Mouse (Mus musculus) cerebellum, postnatal 4 days (tissue): ENCODE measurements around the gene Upp2.
A peak's percentile ranks its signal among the peaks of the same experiment; 100 is the strongest.

Experiments used
- DNase-seq, 2 experiments: peaks; one replicate each; pipeline ENCODE4 v3.0.0; 2022; ENCODE audit warnings: low spot score in 2 of 2, mixed read lengths in 1 of 2

Gene Upp2

DNA sequence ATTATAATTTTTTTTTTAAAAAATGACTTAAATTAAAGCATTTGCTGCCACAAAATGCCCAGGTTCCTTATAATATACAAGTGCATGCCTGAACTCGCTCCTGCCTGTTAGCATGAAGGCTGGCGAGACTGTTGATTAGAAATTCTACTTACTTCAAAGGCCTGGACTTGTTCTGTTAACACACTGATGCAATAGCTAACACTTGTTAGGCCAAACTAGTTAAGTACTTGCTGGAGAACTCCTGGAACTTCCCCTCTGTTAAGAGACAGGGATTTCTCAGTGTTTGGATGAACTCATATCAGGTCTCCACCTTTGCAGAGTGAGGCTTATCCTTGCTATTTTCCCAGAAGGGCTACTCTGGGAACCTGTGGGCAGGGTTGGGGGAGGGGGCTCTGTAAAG, 105.4 kb downstream of the Upp2 start:
- DNase-seq = no peak

DNA sequence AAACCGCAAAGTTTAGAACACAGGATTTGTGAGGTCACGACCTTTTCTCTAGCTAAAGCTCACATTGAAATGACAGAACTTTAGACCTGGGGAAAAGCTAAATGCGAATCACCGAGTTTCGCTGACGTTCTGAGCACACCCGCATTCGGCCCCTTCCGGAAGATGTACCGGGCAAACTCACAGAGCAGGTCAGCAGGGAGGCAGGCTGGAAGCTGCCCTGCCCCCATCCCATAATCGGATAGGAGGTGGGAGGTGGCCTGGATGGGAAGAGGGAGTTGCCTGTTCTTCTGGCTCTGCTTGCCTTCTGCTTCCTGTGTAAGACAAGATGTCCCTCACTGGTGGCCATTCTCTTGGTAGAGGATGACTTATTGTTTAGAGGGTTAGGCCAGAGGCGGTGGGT, 112.9 kb downstream of the Upp2 start:
- no peak for DNase-seq

DNA sequence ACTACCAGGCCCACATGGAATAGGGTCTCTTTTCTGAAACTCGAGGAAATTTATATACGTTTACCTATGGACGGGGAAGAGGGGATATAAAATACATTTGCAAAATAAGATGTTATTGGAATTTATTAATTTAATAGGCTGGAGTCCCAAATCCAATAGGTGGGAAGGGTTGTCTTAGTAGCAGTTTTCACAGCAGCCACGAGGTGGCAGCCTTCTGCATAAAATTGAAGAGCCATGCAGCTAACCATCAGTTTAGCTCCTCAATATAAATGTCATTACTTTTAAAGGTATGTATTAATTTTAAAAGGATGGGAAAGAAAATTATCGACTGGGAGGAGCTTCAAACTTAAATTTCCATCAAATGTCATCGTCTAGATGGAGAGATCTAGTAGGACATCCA, 113.7 kb downstream of the Upp2 start:
- peak; percentile 51 to 69 for DNase-seq

DNA sequence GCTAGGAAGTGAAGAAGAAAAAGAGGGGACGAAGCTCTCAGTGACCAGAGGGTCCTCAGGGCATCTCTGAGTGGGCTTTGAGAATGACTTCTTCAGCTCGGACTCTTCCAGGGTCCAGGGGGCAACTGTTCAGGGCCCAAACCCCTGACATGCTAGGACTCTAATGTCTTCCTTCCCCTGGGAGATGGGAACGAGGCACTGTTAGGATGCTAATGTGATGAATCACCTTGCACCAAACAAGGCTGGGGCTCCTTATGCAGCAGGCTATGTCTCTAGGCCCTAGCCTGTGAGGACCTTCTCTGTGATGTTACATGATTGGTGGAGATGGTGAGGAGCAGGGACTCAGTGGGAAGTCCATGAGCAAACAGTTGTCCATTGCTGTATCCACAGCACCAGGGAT, 114.3 kb downstream of the Upp2 start:
- DNase-seq = no peak

DNA sequence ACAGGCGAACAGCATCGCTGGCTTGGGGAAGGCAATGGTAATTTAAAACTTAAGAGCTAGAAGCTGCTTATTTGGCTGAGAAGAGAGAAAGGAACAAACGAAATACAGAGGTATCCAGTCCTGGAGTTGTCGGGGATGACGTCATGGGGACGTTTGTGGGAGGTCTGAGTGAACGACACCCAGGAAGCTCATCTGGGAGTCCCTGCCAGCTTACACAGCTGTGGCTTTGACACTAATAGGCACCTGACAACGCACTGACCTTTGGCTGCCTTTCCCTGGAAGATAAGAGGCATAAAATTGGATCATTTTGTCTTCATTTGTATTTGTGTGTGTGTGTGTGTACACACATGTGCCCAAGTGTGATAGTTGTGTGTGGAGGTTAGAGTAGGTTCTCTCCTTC, 130.4 kb downstream of the Upp2 start:
- DNase-seq = no peak

DNA sequence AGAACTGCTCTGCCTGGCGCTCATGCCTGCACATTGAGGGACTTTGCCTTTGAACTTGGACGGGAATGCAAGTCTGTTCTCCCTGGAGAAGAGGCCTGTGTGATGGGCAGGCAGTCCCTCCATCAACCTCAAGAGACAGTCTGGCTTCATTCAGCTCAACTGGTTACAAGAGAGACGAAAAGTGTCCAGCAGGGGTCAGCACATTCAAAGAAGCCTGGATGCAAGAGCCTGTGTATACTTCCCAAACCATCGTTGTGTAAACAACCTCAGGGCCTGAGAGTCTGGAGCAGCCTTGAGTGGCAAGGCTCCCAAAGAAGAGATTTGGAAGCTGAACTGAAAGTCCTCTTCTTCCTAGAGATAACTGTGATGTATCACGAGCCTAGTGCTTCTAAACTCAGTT, 132.8 kb downstream of the Upp2 start:
- DNase-seq = peak; percentile 43 to 80

DNA sequence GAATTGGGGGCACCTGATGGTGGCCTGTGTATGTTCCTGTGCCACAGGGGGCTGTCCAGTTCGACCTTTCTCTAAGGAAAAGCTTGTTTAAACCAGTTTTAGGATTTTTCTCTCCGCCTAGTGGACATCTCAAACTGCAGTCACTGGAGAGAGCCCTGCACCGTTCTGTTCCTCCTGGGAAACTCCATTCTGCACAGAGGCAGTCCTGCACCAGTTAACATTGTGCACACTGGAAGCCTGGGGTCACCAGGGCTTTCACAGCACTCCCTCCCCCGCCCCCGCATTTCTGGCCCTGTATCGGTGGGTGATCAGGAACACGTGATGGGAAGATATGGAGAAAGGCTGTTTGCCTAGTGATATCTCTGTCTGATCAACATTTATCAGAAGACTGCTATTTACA, 133.3 kb downstream of the Upp2 start:
- no peak for DNase-seq

DNA sequence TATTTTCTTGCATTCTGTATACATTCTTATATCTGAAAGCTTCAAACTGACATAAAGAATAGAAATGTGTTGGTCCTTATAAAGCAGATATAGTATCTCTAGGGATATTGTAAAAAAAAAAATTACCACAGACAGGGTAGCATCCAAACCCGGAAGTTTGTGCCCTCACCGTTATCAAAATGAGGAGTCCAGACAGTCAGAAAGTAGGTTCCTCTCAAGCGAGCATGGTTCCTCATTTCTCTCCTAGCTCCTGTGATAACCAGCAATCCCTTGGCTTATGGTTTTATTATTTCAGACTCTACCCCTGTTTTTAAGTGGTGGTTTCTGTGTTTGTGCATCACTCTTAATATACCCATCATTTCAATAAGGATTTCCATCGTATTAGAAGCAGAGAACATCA, 134.5 kb downstream of the Upp2 start:
- DNase-seq = no peak

DNA sequence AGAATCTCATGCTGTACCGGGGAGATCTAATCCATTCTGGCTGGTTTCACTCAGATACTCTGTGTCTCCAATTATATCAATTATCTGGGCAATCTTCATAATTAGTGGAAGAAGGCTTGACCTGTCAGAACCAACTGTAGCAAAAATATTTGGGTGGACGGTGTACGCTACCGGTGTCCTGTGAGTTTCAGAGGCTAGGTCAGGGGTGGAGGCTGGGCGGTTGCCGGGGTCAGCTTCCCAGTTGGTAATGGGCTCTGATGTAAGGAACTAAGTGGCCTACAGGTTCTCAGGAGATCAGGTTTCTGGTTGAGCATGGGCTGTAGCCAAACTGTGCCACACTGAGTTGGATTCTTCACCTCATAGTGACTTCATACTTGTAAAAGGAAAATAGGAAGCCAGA, 136.1 kb downstream of the Upp2 start:
- no peak for DNase-seq

DNA sequence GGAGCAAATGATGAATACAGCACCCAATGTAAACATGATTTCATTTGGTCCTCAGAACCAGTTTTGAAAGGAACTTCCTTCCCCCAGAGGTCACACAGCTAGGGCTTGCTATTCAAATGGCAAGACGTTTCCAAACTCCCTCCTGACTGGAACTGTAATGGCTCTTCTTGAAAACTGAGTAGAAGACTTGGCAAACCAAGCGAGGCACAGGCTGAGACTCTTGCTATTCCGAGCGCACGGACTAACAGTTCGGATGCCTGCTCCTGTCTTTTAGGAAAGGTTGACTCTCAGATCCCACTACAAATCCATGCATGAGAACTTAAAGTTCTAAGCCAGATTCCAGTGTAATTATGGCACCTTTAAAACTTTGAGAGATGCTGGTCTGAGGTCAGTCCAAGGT, 136.5 kb downstream of the Upp2 start:
- no peak for DNase-seq

DNA sequence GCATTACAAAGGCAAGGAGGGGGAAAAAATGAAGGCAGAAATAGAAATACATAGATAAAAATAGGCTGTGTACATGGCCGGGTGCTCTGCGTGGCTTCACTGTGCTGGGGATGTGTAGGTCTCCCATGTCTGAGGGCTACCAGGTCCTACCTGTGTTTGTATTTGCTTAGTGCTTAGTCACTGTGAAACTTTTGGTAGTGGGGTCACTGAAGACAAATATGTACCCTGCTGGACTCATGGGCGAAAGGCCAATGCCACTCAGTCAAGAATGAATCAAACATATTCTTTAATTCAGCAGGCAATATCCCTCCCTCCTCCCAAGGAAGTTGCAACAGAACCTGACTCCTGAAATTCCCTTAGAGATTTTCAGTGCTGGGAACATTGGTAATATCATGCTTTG, 137.5 kb downstream of the Upp2 start:
- no peak for DNase-seq

DNA sequence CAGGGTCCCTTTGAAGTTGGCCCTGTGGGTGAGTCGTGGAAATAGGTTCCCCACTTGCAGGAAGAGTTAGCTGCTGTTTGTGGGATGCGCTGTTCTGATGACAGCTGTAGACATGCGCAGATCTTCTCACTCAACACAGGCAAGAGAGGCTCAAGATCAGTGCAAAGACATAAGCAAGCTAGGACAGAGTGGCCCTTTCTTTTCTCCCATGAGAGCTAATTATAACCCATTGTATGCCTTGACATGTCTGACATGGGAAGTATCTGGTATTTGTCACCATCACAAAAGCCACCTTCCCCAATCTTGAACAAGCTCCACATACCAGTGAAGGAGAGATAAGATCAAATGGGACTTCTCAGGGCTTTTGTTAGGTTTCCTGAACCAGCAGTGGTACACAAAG, 140.6 kb downstream of the Upp2 start:
- no peak for DNase-seq

DNA sequence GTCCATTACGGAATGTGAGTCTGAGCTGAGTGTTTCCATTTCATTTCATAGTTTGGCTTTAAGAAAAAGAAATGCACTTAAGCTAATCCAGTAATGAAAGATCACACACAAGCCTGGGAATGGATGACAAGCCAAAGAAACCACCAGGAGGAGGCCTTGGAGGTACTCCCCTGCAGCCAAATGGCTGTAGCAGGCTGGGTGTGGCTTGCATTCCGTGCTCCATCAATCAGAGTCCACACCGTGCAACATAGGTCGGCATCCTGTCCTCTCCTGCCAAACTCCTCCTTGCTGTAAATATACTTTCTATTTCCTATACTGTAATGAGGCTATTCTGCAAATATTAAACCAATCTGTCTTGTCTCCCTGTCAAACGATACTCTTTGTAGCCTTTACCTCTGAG, 143.1 kb downstream of the Upp2 start:
- DNase-seq = no peak

DNA sequence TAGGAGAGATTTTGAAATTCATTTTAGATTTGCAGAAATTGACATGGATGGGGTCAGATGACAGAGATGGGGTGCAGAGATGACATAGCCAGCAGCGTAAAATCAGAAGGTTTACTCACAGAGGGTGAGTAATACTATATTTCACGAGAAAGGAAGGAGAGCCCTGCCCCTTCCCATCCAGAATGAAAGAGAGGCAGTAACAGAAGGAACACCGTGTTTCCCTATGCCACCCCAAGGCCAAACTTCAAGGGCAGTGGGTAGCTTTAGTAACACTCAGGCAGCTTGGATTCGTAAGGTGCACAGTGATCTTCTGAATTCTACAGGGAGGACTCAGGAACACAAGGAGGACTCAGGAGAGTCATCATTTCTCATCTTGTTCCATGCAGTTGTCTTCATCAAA, 144.0 kb downstream of the Upp2 start:
- DNase-seq = no peak

DNA sequence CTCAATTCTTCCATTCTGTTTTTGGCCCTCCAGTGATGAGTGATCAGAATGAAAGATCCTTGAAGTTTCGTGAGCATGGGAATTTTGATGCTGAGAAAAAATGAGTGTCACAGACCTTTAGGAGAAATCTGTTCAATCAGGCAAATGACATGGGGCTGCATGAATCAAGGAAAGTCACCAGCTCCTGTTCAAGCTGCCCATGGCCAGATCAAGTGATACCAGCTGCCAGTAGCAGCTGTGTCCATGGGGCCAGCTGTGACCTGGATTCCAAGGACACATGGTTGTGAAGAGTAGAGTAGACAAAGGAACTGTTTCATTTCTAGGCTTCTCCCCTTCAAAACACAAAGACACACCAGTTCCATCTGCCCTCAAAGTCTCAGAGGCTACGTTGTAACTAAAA, 144.4 kb downstream of the Upp2 start:
- peak in 1 of 2 experiments; percentile 13 for DNase-seq

DNA sequence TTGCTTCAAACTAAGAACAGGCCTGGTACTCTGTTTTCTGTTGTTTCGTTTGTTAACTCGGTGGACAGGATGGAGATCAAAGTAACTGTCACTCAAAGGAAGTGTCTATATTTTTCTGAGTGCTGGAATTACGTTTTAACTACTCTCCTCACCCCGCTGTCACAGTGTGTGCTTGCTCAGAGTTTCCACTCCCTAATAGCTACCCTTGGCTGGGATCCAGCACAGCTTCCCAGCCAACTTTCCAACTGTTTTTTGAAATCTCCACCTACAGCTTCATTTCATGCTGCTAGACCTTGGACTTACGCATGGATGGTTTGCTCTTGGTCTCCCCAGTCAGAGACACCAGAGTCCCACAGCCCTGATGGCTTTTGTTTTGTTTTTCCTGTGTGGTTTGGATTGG, 144.8 kb downstream of the Upp2 start:
- peak in 1 of 2 experiments; percentile 66 for DNase-seq

DNA sequence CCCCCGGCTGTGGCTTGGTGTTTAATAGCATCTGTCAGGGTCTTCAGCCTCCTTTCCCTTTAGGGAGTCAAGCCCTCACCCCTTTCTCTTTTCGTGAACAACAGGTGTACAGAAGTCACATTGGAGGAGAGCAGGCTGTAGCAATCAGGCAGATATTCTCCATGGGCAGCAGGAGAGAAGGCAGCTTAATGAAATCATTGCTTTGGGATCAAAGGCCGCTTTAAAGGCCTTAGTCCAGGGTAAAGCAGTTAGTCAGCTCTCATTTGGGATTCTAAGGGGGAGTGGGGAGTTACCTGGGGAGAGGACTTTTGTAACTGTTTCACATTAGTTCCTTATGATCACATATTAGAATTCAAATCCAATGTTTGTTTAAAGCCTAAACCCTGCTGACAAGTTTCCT, 150.8 kb downstream of the Upp2 start:
- DNase-seq = no peak

DNA sequence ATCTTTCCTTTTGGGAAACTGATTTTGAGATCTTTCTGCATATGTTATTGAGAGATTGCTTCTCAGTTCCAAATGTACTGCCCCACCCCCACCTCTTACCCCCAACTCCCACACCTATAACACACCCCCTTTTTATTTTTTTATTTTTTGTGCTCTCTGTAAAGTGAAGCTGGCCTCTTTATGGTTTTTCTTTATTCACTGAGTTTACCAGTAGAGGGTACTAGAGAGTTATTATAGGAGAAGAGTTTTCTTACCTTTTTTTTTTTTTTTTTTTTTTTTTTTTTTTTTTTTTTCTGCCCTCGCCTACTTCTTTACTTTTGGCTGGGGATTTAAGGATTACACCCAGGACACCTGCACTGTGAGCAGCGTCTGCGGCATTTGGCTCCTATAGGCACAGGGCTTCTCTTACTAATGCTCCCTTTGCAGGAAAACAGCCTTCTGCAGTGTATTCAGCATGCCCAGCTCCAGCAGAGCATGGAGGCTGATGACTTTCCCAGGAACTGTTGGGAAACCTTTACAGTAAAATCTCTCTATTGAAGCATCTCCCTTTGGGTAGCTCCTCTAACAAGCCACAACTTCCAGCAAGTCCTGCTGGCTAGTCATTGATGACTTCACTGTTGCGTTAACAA, 170.2 kb downstream of the Upp2 start:
- no peak for DNase-seq

DNA sequence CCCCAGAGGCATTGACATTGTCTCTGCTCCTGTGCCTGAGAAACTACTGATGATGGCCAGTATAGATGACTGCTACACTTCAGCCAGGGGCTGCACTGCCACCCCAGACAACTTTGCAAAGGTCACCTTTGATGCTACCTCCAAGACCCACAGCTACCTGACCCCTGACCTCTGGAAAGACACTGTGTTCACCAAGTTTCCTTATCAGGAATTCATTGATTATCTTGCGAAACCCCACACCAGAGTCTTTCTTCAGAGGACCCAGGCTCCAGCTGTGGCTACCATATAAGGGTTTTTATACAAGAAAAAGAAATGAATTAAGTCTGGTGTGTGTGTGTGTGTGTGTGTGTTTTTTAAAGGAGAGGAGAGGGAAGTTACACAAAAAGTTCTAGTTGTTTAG, 174.1 kb downstream of the Upp2 start:
- DNase-seq = no peak

DNA sequence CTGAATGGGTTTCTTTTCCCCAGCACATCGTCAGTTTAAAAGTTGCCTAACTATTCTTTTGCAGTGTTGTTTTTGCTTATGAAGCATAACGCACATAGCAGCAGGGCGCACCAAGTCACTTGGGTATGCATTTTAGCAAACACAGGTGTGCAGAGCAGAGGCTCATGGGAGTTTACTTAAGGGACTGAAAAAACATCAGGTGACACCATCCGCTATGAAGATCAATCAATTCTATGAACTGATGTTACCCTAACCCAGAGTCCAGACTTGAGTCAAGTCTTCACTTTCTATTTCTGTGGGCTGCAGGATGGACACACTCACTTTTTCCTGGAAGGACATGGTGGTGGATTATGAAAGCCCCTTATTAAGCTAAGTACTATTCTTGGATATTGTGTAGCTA, 174.9 kb downstream of the Upp2 start:
- DNase-seq = no peak

DNA sequence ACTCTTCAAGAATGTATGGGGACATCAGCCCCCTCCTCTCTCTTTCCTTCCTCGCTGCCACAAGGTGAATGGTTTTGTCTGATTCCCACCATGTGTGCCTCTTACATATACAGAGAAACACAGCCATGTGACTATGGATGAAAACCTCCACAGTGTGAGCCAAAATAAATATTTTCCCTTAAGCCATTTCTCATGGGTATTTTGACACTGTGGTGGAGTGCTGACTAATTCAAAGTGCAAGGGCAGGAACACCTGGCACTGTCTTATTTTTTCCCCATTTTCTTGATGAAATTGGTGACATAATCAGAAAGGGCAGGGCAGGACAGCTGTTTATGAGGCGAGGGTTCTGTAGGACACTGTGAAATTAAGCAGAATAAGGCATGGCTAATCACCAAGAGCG, 176.3 kb downstream of the Upp2 start:
- no peak for DNase-seq

DNA sequence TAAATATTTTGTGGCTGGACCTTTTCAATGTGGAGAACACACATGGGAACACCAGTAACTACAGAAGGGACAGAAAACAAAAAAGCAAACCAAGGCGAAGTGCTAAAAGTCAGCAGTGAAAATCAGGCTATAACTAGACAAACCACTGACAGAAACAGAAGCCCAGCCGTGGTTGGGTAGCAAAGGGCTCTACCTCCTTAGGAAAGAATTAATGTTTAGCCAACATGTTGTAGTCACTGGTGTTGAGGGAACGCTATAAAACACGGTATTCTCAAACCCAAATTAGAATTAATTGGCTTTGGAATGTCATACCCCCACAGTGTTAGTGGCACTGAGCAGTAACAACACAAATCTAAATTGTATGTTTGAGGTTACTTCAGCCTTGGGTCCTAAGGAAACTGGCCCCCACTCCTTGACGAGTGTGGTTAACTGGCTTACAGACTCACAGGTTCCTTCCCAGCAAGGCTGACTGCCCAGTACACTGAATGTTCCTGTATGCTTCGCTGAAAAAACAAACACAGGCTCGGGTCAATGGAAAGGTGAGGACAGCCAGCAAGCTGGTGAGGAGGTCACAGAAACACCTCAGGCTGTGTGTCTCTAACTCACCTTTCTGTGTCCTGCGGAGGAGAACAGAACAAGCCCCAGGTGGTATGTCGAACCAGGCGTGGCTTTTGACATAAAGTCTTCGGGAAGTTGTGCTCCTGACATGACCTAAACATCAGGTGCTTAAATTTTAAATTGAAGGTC, 180.6 kb downstream of the Upp2 start:
- DNase-seq = no peak

DNA sequence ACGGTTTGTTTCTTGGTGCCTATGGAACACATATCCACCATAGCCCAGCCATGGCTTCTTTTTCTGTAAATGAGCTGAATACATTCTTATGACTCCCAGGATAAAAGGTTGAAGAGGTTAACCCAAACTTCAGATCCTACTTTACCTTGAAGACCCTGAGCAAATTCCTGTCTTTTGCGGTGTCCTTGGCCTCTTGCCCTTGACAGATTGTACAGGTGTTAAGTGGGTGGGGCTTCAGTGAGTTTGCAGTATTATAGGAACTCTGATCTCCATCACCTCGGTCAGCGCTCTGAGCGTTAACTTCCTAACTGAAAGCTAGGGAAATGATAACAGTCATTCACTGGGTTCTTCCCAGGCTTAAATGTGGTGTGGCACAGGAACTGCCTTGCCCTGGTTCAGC, 181.2 kb downstream of the Upp2 start:
- DNase-seq = no peak

DNA sequence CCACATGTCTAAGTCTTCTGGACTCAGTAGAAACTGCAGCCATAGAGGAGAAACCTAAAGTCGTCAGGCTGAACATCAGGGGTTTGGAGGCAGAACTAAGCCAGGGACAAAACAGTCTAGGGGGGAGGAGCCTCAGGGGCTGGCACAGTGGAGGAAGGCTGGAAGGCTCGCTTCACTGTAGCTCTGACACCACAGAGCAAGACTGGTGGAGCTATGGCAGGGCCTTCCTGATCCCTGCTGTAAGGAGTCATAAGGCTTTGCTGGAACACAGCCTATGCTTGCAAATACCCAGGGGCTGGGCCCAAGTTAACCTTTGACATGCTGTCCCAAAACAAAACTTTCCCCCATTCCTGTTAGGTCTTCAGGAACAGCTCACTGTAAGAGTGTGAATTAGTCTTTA, 185.8 kb downstream of the Upp2 start:
- DNase-seq = no peak
